Mouse (Mus musculus) lung, postnatal 36 days (tissue): ENCODE results near the gene Txk.

Experiments used
- DNase-seq: peaks from one replicate; pipeline ENCODE4 v3.0.0; 2022; ENCODE audit warnings: mixed read lengths

Txk gene

GRCm38 (mm10) chr5:72752585-72752984 is at the start of gene Txk:
Gene Txk, minus strand, starts transcription at chr5:72752777.
- DNase-seq, result no peak

- DNase-seq, result no peak
These were observed 46.0 kb upstream of the Txk start for GRCm38 (mm10) chr5:72798563-72798962.

GRCm38 (mm10) chr5:72796186-72796613 is 43.6 kb upstream of the Txk start:
- DNase-seq, result peak; percentile 59

- DNase-seq, result no peak
These were observed 40.8 kb upstream of the Txk start for GRCm38 (mm10) chr5:72793309-72793850.

- no peak for DNase-seq
These were observed 39.2 kb upstream of the Txk start for GRCm38 (mm10) chr5:72791789-72792188.

- DNase-seq, result no peak
These were observed 38.8 kb upstream of the Txk start for GRCm38 (mm10) chr5:72791386-72791785.

GRCm38 (mm10) chr5:72785451-72785850 is 32.9 kb upstream of the Txk start:
- no peak for DNase-seq

GRCm38 (mm10) chr5:72784719-72785118 is 32.1 kb upstream of the Txk start:
- no peak for DNase-seq

- no peak for DNase-seq
These were observed 31.4 kb upstream of the Txk start for GRCm38 (mm10) chr5:72783957-72784356.

- no peak for DNase-seq
These were observed 30.5 kb upstream of the Txk start for GRCm38 (mm10) chr5:72783123-72783522.

- no peak for DNase-seq
These were observed 29.2 kb upstream of the Txk start for GRCm38 (mm10) chr5:72781776-72782175.

- no peak for DNase-seq
These were observed 24.0 kb upstream of the Txk start for GRCm38 (mm10) chr5:72776595-72776994.

GRCm38 (mm10) chr5:72776127-72776526 is 23.6 kb upstream of the Txk start:
- DNase-seq, result no peak

- no peak for DNase-seq
These were observed 17.3 kb upstream of the Txk start for GRCm38 (mm10) chr5:72769841-72770240.

- no peak for DNase-seq
These were observed 11.0 kb upstream of the Txk start for GRCm38 (mm10) chr5:72763546-72763945.

- DNase-seq, result no peak
These were observed 10.4 kb upstream of the Txk start for GRCm38 (mm10) chr5:72763025-72763424.

- no peak for DNase-seq
These were observed 9.2 kb upstream of the Txk start for GRCm38 (mm10) chr5:72761758-72762157.

GRCm38 (mm10) chr5:72761237-72761636 is 8.7 kb upstream of the Txk start:
- peak; percentile 21 for DNase-seq

- no peak for DNase-seq
These were observed 6.6 kb upstream of the Txk start for GRCm38 (mm10) chr5:72758925-72759924.

- DNase-seq, result no peak
These were observed 4.7 kb upstream of the Txk start for GRCm38 (mm10) chr5:72757155-72757773.

- no peak for DNase-seq
These were observed 3.4 kb upstream of the Txk start for GRCm38 (mm10) chr5:72755941-72756340.

- DNase-seq, result no peak
These were observed 2.5 kb upstream of the Txk start for GRCm38 (mm10) chr5:72755035-72755434.

GRCm38 (mm10) chr5:72751056-72751758 is 1.4 kb downstream of the Txk start:
- DNase-seq, result no peak
